Mouse (Mus musculus): Measurements from ENCODE around the gene Tmem145. TPM values are rescaled to one million over a fixed set of nuclear protein-coding genes. Genes with fewer than 3 reads are reported as not detected.

Gene Tmem145
- polyA plus RNA-seq, 2 experiments = not detected

GRCm38 (mm10) chr7:25296945-25297453 lies 8.9 kb upstream of the Tmem145 start:
- Histone ChIP-seq H3K27me3 (ENCODE audit: control insufficient read depth, insufficient read depth, low read length) (no peaks in the 10 kb centered on the region), H3K9ac (replicated peaks) (peak overlapping the region; percentile 69), H3K4me3 (ENCODE audit: insufficient read depth in 1 of 2, low read depth in 2 of 2, low read length in 2 of 2) (peak overlapping the region; percentile 68 to 76), H3K4me1 (replicated peaks; ENCODE audit: control insufficient read depth in 2 of 2, insufficient read depth in 2 of 2, low read length in 1 of 2) (peaks cover 4 to 5% of the 10 kb centered on the region in 2 experiments), H3K27ac (no peak overlapping the region), H3K9me3 (ENCODE audit: control insufficient read depth, low read length) (no peaks in the 10 kb centered on the region), H3K36me3 (replicated peaks; ENCODE audit: control insufficient read depth, insufficient read depth, low read depth) (peaks cover 13% of the 10 kb centered on the region), H3K4me2 (ENCODE audit: low read depth) (peak overlapping the region; percentile 98)
- under 1% methylated on average over 21 of the region's 21 CpGs for WGBS (ENCODE audit: insufficient replicate concordance)
- ATAC-seq (ENCODE audit: insufficient read depth) (peak; percentile 19), DNase-seq (ENCODE audit: low read depth in 3 of 3, low spot score in 3 of 3) (no peak)
- no peak for TF ChIP-seq EP300 (IDR thresholded peaks at IDR 0.05; ENCODE audit: low read depth)
- no peak for TF ChIP-seq CTCF (IDR thresholded peaks at IDR 0.05; ENCODE audit: low read depth)

- H3K4me3 ChIP-seq (ENCODE audit: insufficient read depth in 1 of 2, low read depth in 2 of 2, low read length in 2 of 2) = peak within 1 kb of the TSS; percentile 68 to 76
- peaks cover 4 to 5% of the 10 kb centered on the region in 2 experiments for H3K4me1 ChIP-seq (replicated peaks; ENCODE audit: control insufficient read depth in 2 of 2, insufficient read depth in 2 of 2, low read length in 1 of 2)
- ATAC-seq (ENCODE audit: insufficient read depth) (peak; percentile 80), DNase-seq (ENCODE audit: low read depth in 3 of 3, low spot score in 3 of 3) (peak in 1 of 3 experiments; percentile 61)
- no peaks in the 10 kb centered on the region for H3K27me3 ChIP-seq (ENCODE audit: control insufficient read depth, insufficient read depth, low read length)
- peak within 1 kb of the TSS; percentile 69 for H3K9ac ChIP-seq (replicated peaks)
- H3K9me3 ChIP-seq (ENCODE audit: control insufficient read depth, low read length) = no peaks in the 10 kb centered on the region
- under 1% methylated on average over 52 of the region's 52 CpGs for WGBS (ENCODE audit: insufficient replicate concordance)
- H3K27ac ChIP-seq = 0 out of 2 replicates have a peak within 1 kb of the TSS, but pooled peaks have one; percentile 32
- peak within 1 kb of the TSS; percentile 98 for H3K4me2 ChIP-seq (ENCODE audit: low read depth)
- H3K36me3 ChIP-seq (replicated peaks; ENCODE audit: control insufficient read depth, insufficient read depth, low read depth) = peaks cover 6% of the 10 kb centered on the region
- TF ChIP-seq CTCF (IDR thresholded peaks at IDR 0.05; ENCODE audit: low read depth) (peak; percentile 33), EP300 (IDR thresholded peaks at IDR 0.05; ENCODE audit: low read depth) (no peak)
These were observed 8.2 kb upstream of the Tmem145 start, which contains the start of gene Pafah1b3 for GRCm38 (mm10) chr7:25297454-25298325. Pafah1b3 (minus strand) TSS chr7:25297986.

GRCm38 (mm10) chr7:25301063-25301462 lies 4.8 kb upstream of the Tmem145 start, which contains the start of gene Prr19:
Prr19 (plus strand) TSS chr7:25301411.
- ATAC-seq (ENCODE audit: insufficient read depth) (0 out of 2 replicates have a peak, but pooled peaks have one; percentile 14), DNase-seq (ENCODE audit: low read depth in 3 of 3, low spot score in 3 of 3) (no peak)
- Histone ChIP-seq H3K4me1 (replicated peaks; ENCODE audit: control insufficient read depth in 2 of 2, insufficient read depth in 2 of 2, low read length in 1 of 2) (peaks cover 4 to 5% of the 10 kb centered on the region in 2 experiments), H3K9me3 (ENCODE audit: control insufficient read depth, low read length) (no peaks in the 10 kb centered on the region), H3K4me2 (ENCODE audit: low read depth) (no peak within 1 kb of the TSS), H3K36me3 (replicated peaks; ENCODE audit: control insufficient read depth, insufficient read depth, low read depth) (no peaks in the 10 kb centered on the region), H3K27me3 (ENCODE audit: control insufficient read depth, insufficient read depth, low read length) (peaks cover 15% of the 10 kb centered on the region), H3K4me3 (ENCODE audit: insufficient read depth in 1 of 2, low read depth in 2 of 2, low read length in 2 of 2) (no peak within 1 kb of the TSS), H3K27ac (no peak within 1 kb of the TSS), H3K9ac (replicated peaks) (no peak within 1 kb of the TSS)
- WGBS (ENCODE audit: insufficient replicate concordance) = 52% methylated on average over 19 of the region's 19 CpGs
- TF ChIP-seq EP300 (IDR thresholded peaks at IDR 0.05; ENCODE audit: low read depth) (no peak), CTCF (IDR thresholded peaks at IDR 0.05; ENCODE audit: low read depth) (no peak)

- Histone ChIP-seq H3K36me3 (replicated peaks; ENCODE audit: control insufficient read depth, insufficient read depth, low read depth) (no peaks in the 10 kb centered on the region), H3K27me3 (ENCODE audit: control insufficient read depth, insufficient read depth, low read length) (peaks cover 27% of the 10 kb centered on the region), H3K27ac (no peak overlapping the region), H3K4me1 (replicated peaks; ENCODE audit: control insufficient read depth in 2 of 2, insufficient read depth in 2 of 2, low read length in 1 of 2) (no peaks in the 10 kb centered on the region), H3K9ac (replicated peaks) (no peak overlapping the region), H3K4me3 (ENCODE audit: insufficient read depth in 1 of 2, low read depth in 2 of 2, low read length in 2 of 2) (no peak overlapping the region), H3K4me2 (ENCODE audit: low read depth) (no peak overlapping the region), H3K9me3 (ENCODE audit: control insufficient read depth, low read length) (no peaks in the 10 kb centered on the region)
- no peak for ATAC-seq (ENCODE audit: insufficient read depth)
- no peak for TF ChIP-seq CTCF (IDR thresholded peaks at IDR 0.05; ENCODE audit: low read depth)
- no peak for DNase-seq (ENCODE audit: low read depth in 3 of 3, low spot score in 3 of 3)
- WGBS (ENCODE audit: insufficient replicate concordance) = 47% methylated on average over 9 of the region's 9 CpGs
These were observed 2.8 kb upstream of the Tmem145 start for GRCm38 (mm10) chr7:25303003-25303684.

- DNase-seq (ENCODE audit: low read depth in 3 of 3, low spot score in 3 of 3) (no peak), ATAC-seq (ENCODE audit: insufficient read depth) (no peak)
- Histone ChIP-seq H3K27ac (no peak overlapping the region), H3K9me3 (ENCODE audit: control insufficient read depth, low read length) (no peaks in the 10 kb centered on the region), H3K4me3 (ENCODE audit: insufficient read depth in 1 of 2, low read depth in 2 of 2, low read length in 2 of 2) (no peak overlapping the region), H3K4me2 (ENCODE audit: low read depth) (no peak overlapping the region), H3K27me3 (ENCODE audit: control insufficient read depth, insufficient read depth, low read length) (peaks cover 27% of the 10 kb centered on the region), H3K4me1 (replicated peaks; ENCODE audit: control insufficient read depth in 2 of 2, insufficient read depth in 2 of 2, low read length in 1 of 2) (no peaks in the 10 kb centered on the region), H3K36me3 (replicated peaks; ENCODE audit: control insufficient read depth, insufficient read depth, low read depth) (no peaks in the 10 kb centered on the region), H3K9ac (replicated peaks) (no peak overlapping the region)
- no peak for TF ChIP-seq CTCF (IDR thresholded peaks at IDR 0.05; ENCODE audit: low read depth)
- no peak for TF ChIP-seq EP300 (IDR thresholded peaks at IDR 0.05; ENCODE audit: low read depth)
- 59% methylated on average over 3 of the region's 3 CpGs for WGBS (ENCODE audit: insufficient replicate concordance)
These were observed 2.3 kb upstream of the Tmem145 start for GRCm38 (mm10) chr7:25303685-25304006.
